Mouse (Mus musculus): ENCODE data around the gene Mgst3. TPM values are rescaled to one million over a fixed set of nuclear protein-coding genes. Genes with fewer than 3 reads are reported as not detected.
"Not testable (repeated sequence)": the region's sequence is repeated elsewhere in the genome, so short reads cannot be mapped to it uniquely, and the experiment has no call there.

Mgst3 gene
- polyA plus RNA-seq, 1 experiment from 2014 or later: 59.3 TPM

DNA sequence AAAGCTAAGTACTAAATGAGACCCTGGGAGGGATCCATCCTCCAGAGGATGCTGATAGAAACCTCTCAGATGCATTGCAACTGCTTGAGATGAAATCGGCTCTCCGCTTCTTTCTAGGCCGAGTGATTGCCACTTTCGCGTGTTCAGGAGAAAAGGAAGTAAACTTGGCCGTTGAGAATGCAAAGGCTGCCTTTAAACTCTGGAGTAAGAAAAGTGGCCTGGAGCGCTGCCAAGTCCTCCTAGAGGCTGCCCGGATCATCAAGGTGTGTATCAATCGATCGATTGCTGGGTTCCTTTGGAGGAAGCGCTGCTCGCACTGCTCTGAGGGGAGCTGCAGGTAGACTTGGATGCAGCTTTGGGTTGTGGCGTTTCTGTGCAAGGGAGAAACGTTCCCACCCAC, 41.2 kb downstream of the Mgst3 start:
- Histone ChIP-seq H3K4me2 (no peak overlapping the region), H3K36me3 (ENCODE audit: poor library complexity, severe bottlenecking) (peaks cover 20% of the 10 kb centered on the region), H3K27ac (no peak overlapping the region), H3K27me3 (no peaks in the 10 kb centered on the region), H3K9ac (no peak overlapping the region), H3K4me3 (no peak overlapping the region), H3K4me1 (peaks cover 7% of the 10 kb centered on the region; the same call in 1 of the 2 replicates), H3K9me3 (replicated peaks) (no peaks in the 10 kb centered on the region)
- ATAC-seq: no peak
- WGBS: 94% methylated on average over 14 of the region's 14 CpGs

DNA sequence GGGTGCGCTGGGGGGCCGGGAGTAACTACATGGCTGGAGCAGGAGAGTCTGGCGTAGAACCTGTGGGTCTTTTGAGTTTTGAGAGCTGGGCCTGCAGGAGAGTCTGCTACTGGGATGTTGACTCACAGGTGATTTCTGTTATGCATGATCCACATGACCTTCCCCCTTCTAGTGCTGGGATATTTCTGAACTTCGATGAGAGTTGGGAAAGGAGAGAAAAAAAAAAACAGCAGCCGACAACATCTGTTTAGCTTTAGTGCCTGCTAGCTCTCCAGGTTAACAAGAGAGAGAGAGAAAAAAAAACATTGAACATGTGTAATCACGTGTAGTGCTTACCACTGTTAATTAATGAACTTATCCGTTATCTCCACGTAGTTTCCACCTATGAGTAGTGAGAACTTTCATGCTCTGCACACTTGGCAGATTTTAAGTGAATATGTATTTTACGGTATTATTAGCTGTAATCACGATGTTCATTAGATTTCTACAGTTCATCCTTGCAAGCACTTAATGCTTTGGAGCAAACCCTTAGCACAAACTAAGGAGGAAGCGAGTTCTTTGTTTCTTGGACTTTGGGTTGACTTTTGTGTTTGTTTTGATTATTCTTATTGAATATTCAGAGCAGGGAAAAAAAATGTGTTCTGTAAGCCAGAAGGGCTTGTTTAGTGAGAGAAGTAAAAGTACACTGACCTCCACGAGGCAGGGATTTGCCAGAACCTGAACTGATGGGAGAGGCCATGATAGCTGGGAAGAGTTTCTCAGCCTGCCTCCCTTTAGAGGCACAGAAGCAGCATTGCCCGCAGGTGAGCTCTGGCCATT, 42.8 kb downstream of the Mgst3 start:
- no peaks in the 10 kb centered on the region for H3K27me3 ChIP-seq

DNA sequence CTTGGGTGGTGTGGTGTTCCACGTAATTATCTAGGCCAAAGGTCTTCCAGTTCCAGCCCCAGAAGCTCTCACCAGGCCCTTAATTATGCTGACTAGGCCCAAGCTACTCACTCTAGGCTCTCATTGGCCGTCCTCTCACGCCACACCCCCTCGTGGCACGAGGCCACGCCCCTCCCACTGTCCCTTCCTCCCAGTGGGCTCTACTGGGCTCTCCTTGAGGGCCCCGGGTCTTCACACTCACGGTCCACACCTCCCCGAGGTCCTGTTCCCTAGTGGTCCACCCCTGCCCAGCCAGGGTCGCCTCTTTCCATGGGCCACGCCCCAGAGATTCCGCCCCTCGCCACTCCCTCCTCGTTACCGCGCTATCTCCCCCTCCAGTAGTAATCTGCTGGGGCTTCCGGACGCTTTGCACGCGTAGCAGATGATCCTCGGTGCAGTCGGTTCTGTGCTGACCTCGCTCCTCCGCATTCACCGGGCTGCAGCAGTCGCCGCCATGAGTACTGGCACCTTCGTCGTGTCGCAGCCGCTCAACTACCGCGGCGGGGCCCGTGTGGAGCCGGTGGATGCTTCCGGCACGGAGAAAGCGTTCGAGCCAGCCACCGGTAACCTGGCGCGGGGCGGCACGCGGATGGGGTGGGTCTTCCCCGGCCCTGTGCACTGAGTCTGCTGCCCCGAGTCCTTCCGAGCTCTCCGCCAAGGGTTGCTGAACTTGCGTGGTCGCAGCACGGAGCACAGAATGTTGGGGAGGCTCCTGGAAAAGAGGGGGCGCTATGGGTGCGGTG, 43.6 kb downstream of the Mgst3 start, which contains the start of gene Aldh9a1:
Gene Aldh9a1 (plus strand): TSS at position 177 of the 782 bp plus-strand sequence.
- peaks cover 7% of the 10 kb centered on the region; the same call in 1 of the 2 replicates for H3K4me1 ChIP-seq
- peak; percentile 99 for ATAC-seq
- under 1% methylated on average over 55 of the region's 55 CpGs for WGBS
- H3K9ac ChIP-seq: peak within 1 kb of the TSS; percentile 78
- H3K27me3 ChIP-seq: no peaks in the 10 kb centered on the region
- H3K4me2 ChIP-seq: peak within 1 kb of the TSS; percentile 84
- peak within 1 kb of the TSS; percentile 51 for H3K27ac ChIP-seq
- peak within 1 kb of the TSS; percentile 62 for H3K4me3 ChIP-seq
- no peaks in the 10 kb centered on the region for H3K9me3 ChIP-seq (replicated peaks)
- H3K36me3 ChIP-seq (ENCODE audit: poor library complexity, severe bottlenecking): peaks cover 11% of the 10 kb centered on the region

More for the DNA sequence above, 42.8 kb downstream of the Mgst3 start:
- H3K4me2 ChIP-seq: peak overlapping the region; percentile 84
- 32% methylated on average over 13 of the region's 13 CpGs for WGBS
- H3K27ac ChIP-seq: 0 out of 2 replicates have a peak overlapping the region, but pooled peaks have one; percentile 51
- peak overlapping the region; percentile 62 for H3K4me3 ChIP-seq
- no peaks in the 10 kb centered on the region for H3K9me3 ChIP-seq (replicated peaks)
- ATAC-seq: no peak
- H3K4me1 ChIP-seq: peaks cover 7% of the 10 kb centered on the region; the same call in 1 of the 2 replicates
- peak overlapping the region; percentile 78 for H3K9ac ChIP-seq
- H3K36me3 ChIP-seq (ENCODE audit: poor library complexity, severe bottlenecking): peaks cover 15% of the 10 kb centered on the region

DNA sequence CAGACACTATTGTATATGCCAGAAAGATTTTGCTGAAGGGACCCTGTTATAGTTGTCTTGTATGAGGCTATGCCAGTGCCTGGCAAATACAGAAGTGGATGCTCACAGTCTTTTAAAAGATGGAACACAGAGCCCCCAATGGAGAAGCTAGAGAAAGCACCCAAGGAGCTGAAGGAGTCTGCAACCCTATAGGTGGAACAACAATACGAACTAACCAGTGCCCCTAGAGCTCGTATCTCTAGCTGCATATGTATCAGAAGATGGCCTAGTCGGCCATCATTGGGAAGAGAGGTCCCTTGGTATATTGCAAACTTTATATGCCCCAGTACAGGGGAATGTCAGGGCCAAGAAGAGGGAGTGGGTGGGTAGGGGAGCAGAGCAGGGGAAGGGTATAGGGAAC, 44.4 kb downstream of the Mgst3 start:
- H3K36me3 ChIP-seq (ENCODE audit: poor library complexity, severe bottlenecking); H3K27me3 ChIP-seq; H3K4me1 ChIP-seq; ATAC-seq; H3K27ac ChIP-seq; H3K4me3 ChIP-seq; H3K9me3 ChIP-seq (replicated peaks); H3K9ac ChIP-seq; H3K4me2 ChIP-seq: not testable (repeated sequence)
- 62% methylated on average over 3 of the region's 3 CpGs for WGBS

DNA sequence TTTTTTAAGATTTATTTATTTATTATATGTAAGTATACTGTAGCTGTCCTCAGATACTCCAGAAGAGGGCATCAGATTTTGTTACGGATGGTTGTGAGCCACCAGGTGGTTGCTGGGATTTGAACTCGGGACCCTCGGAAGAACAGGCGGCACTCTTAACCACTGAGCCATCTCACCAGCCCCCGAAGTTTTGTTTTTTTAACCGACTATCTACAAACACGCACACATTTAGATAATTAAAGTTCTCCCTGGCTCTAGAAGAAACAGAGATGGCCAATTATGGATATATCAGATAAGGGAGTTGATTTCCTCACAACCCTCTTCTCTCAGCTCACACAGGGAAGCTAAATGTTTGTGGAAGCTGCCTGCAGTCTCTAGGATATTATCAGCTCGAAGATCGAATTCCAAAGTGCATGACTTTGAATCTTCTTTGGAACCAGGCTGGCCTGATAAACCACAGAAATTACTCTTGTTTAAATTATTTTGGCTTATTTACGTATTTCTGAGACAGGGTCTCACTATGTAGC, 47.6 kb downstream of the Mgst3 start:
- not testable (repeated sequence) for H3K27ac ChIP-seq; ATAC-seq; H3K4me1 ChIP-seq; H3K27me3 ChIP-seq; H3K9me3 ChIP-seq (replicated peaks); H3K4me2 ChIP-seq; H3K9ac ChIP-seq; H3K36me3 ChIP-seq (ENCODE audit: poor library complexity, severe bottlenecking); H3K4me3 ChIP-seq
- 95% methylated on average over 10 of the region's 10 CpGs for WGBS

DNA sequence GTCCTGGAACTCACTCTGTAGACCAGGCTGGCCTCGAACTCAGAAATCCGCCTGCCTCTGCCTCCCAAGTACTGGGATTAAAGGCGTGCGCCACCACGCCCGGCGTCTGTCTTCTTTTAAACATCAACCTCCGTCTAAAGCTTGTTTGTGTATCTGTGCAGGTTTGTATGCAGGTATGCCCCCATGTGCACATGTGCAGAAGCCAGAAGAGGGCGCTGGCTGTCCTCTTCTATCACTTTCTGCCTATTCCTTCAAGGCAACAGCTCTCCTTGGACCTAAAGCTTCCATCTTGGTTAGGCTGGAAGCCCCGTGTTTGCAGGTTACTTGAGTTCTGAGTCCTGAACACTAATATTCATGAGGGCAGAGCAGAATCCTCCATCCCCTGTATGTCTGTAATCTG, 50.8 kb downstream of the Mgst3 start:
- Histone ChIP-seq H3K9ac (no peak overlapping the region), H3K4me1 (0 out of 2 replicates have a peak, but pooled peaks cover 5% of the 10 kb centered on the region), H3K4me3 (no peak overlapping the region), H3K27me3 (peaks cover 8% of the 10 kb centered on the region), H3K27ac (no peak overlapping the region), H3K4me2 (no peak overlapping the region), H3K9me3 (replicated peaks) (no peaks in the 10 kb centered on the region), H3K36me3 (ENCODE audit: poor library complexity, severe bottlenecking) (no peaks in the 10 kb centered on the region)
- WGBS: 90% methylated on average over 10 of the region's 10 CpGs
- no peak for ATAC-seq

DNA sequence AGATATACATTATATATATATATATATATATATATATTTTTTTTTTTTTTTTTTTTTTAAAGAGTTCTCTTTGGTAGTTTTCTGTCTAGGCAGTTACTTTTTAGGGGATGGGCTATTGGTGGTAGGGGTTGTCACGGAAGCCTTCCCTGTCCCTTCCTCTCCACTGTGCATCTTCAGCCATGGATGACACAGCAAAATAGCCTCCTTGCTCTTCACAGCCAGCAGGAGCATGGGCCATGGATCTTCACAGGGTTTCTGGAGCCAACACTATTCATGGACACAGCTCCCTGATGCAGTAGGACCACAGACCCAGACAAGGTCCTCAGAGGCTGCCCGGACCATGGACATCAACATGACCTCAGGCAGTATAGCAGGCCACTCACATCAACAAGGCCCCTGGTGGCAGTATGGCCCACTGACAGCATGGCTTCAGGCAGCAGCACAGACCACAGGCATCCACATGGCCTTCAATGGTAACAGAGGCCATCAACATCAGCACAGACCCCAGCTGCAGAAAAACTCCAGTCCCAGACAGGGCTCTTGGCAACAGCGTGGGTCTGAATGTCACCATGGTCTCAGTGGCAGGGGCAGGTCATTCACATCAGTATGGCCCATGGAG, 52.6 kb downstream of the Mgst3 start:
- Histone ChIP-seq H3K27me3 (peaks cover 8% of the 10 kb centered on the region), H3K4me3 (no peak overlapping the region), H3K4me2 (peak overlapping the region; percentile 71; the same call in 1 of the 2 replicates), H3K4me1 (0 out of 2 replicates have a peak, but pooled peaks cover 5% of the 10 kb centered on the region), H3K9me3 (replicated peaks) (no peaks in the 10 kb centered on the region), H3K36me3 (ENCODE audit: poor library complexity, severe bottlenecking) (no peaks in the 10 kb centered on the region), H3K27ac (no peak overlapping the region), H3K9ac (no peak overlapping the region)
- no peak for ATAC-seq
- WGBS: 95% methylated on average over 3 of the region's 3 CpGs

DNA sequence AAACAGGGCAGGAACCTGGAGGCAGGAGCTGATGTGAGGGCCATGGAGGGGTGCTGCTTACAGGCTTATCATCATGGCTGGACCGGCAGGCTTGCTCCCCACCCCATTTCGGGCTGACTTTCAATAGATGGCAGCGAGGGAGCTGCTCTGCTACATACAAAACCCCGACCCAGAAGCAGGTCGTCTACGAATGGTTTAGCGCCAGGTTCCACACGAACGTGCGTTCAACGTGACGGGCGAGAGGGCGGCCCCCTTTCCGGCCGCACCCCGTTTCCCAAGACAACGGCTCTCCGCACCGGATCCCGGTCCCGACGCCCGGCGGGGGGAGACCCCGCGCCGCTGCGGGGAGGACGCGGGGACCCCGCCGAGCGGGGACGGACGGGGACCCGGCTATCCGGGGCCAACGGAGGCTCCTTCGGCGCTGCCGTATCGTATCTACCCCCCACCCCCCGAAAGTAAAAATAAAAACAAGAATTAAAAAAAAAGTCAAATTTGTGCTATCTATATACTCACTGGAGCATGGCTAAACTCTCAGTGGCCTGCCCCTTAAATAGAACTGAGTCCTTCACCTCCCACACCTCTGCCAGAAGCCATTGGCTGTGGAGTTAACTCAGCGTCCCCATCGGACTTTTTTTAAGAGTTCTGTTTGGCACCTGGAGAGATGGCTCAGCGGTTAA, 53.4 kb downstream of the Mgst3 start:
- peak overlapping the region; percentile 46 for H3K4me3 ChIP-seq
- peak overlapping the region; percentile 71 for H3K4me2 ChIP-seq
- no peaks in the 10 kb centered on the region for H3K36me3 ChIP-seq (ENCODE audit: poor library complexity, severe bottlenecking)
- H3K4me1 ChIP-seq: 0 out of 2 replicates have a peak, but pooled peaks cover 5% of the 10 kb centered on the region
- WGBS: 2% methylated on average over 46 of the region's 47 CpGs
- peak; percentile 48; the same call in 1 of the 2 replicates for ATAC-seq
- peaks cover 8% of the 10 kb centered on the region for H3K27me3 ChIP-seq
- no peak overlapping the region for H3K27ac ChIP-seq
- H3K9me3 ChIP-seq (replicated peaks): no peaks in the 10 kb centered on the region
- H3K9ac ChIP-seq: peak overlapping the region; percentile 63

DNA sequence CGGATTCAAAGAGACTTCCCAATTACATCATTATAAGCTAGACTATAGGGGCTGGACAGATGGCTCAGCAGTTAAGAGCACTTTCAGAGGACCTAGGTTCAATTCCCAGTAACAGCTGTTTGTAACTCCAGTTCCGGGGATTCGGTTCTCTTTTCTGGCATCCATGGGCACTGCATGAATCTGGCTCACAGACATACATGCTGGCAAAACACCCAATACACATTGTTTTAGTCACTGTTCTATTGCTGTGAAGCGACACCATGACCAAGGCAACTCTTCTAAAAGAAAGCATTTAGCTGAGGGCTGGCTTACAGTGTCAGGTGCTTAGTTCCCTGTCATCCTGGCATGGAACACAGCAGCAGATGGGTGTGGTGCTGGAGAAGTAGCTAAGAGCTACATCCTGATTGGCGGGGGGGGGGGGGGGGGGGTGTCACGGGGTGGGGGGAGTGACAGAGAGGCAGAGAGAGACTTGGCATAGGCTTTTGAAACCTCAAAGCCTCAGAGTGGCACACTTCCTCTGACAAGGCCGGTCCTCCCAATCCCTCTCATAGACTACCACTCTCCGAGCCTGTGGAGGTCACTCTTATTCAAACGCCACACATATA, 54.4 kb downstream of the Mgst3 start:
- no peak overlapping the region; the same call in 1 of the 2 replicates for H3K27ac ChIP-seq
- H3K4me1 ChIP-seq: 0 out of 2 replicates have a peak, but pooled peaks cover 5% of the 10 kb centered on the region
- 0 out of 2 replicates have a peak overlapping the region, but pooled peaks have one; percentile 71 for H3K4me2 ChIP-seq
- peaks cover 8% of the 10 kb centered on the region for H3K27me3 ChIP-seq
- no peaks in the 10 kb centered on the region for H3K9me3 ChIP-seq (replicated peaks)
- peak; percentile 67 for ATAC-seq
- no peaks in the 10 kb centered on the region for H3K36me3 ChIP-seq (ENCODE audit: poor library complexity, severe bottlenecking)
- WGBS: 65% methylated on average over 8 of the region's 9 CpGs
- no peak overlapping the region for H3K4me3 ChIP-seq
- no peak overlapping the region for H3K9ac ChIP-seq

DNA sequence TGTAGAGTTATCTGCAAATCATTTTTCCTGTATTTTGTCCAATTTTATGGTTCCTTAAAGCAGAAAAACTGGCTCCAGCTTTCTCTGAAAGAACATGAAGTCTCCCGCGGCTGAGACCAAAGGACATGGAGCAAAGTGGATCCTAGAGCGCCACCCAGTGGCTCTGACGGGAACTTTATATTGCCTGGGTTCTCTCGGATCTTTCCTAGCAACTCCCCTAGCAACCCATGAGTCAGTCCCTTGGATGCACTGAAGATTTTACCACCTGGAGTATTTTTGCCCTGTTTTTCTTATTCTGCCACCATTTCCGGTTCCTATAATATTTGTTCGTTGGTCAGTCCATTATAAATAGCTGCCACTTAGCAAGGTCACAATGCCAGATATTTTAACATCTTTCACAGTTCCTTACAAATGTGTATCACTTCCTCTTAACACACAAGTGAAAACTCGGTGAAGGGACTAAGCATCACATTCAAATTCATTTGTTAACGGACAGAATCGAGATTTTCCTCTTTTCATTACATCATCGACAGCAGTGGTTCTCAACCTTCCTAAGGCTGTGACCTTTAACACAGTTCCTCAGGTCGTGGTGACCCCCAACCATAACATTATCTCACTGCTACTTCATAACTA, 56.1 kb downstream of the Mgst3 start:
- Histone ChIP-seq H3K36me3 (ENCODE audit: poor library complexity, severe bottlenecking) (peaks cover 6% of the 10 kb centered on the region), H3K4me2 (no peak overlapping the region), H3K9me3 (replicated peaks) (no peaks in the 10 kb centered on the region), H3K4me3 (no peak overlapping the region), H3K27me3 (peaks cover 8% of the 10 kb centered on the region), H3K4me1 (0 out of 2 replicates have a peak, but pooled peaks cover 5% of the 10 kb centered on the region), H3K9ac (no peak overlapping the region), H3K27ac (no peak overlapping the region)
- ATAC-seq: peak; percentile 39; the same call in 1 of the 2 replicates
- 21% methylated on average over 12 of the region's 12 CpGs for WGBS
